Mouse (Mus musculus) CH12.LX (cell line): ENCODE measurements at regions not wholly inside any gene's neighbourhood (a gene's known extent, or its start where the extent isn't known, plus 50 kb on each side); places are given as distances from the start of the nearest gene placed in this dataset.

Experiments
- DNase-seq: peaks from one replicate; pipeline ENCODE4 v3.0.0-alpha.2; 2013; ENCODE audit errors: extremely low read depth
- H3K27ac ChIP-seq: 2 replicates; pipeline ENCODE4 v1.5.1; 2012; ENCODE audit warnings: low read depth, mild to moderate bottlenecking, control low read depth, moderate library complexity; ENCODE audit not compliant: insufficient read depth
- H3K27me3 ChIP-seq: replicated peaks from 2 replicates; pipeline ENCODE3; 2012; ENCODE audit warnings: inconsistent platforms
- H3K36me3 ChIP-seq, 2 experiments: replicated peaks in 1 of 2; 2 replicates each; pipeline versions ENCODE3 to v1.6.1; 2012; ENCODE audit warnings: inconsistent platforms in 1 of 2, low read length in 1 of 2, mild to moderate bottlenecking in 1 of 2, mixed read lengths in 1 of 2, moderate library complexity in 1 of 2; ENCODE audit not compliant: control insufficient read depth in 1 of 2, insufficient read depth in 1 of 2
- H3K4me1 ChIP-seq, 2 experiments: 2 replicates each; pipeline ENCODE4 v1.6.1; 2012; ENCODE audit warnings: inconsistent platforms in 1 of 2, moderate library complexity in 1 of 2; ENCODE audit not compliant: insufficient read depth in 2 of 2, control insufficient read depth in 1 of 2
- H3K4me2 ChIP-seq: 2 replicates; pipeline ENCODE4 v1.6.1; 2012; ENCODE audit warnings: low read depth, mild to moderate bottlenecking, control low read depth; ENCODE audit not compliant: poor library complexity, insufficient read depth, severe bottlenecking
- H3K4me3 ChIP-seq, 3 experiments: fragments of 150-350 bp in 1 of 3; sonication (generic) in 1 of 3; replicated peaks in 1 of 3; 2 replicates each; pipeline versions ENCODE3 to v1.5.1; 2011 to 2012; ENCODE audit warnings: low read depth in 2 of 3, low read length in 2 of 3, mild to moderate bottlenecking in 2 of 3, moderate library complexity in 2 of 3, control low read depth in 1 of 3, improper control_type of control experiment in 1 of 3, inconsistent platforms in 1 of 3, mixed read lengths in 1 of 3; ENCODE audit not compliant: poor library complexity in 1 of 3
- H3K79me2 ChIP-seq: replicated peaks from 2 replicates; pipeline ENCODE4 v1.6.1; 2012; ENCODE audit warnings: mild to moderate bottlenecking, moderate library complexity; ENCODE audit not compliant: control insufficient read depth, poor library complexity, insufficient read depth, severe bottlenecking; ENCODE audit errors: extremely low read depth
- H3K9ac ChIP-seq: 2 replicates; pipeline ENCODE4 v1.6.1; 2012; ENCODE audit warnings: low read depth, mild to moderate bottlenecking, control low read depth, moderate library complexity; ENCODE audit not compliant: insufficient read depth
- H3K9me3 ChIP-seq: replicated peaks from 2 replicates; pipeline ENCODE3; 2012; ENCODE audit warnings: low read length, inconsistent platforms, mixed read lengths
- E2F4 ChIP-seq: IDR thresholded peaks from 2 replicates; pipeline ENCODE4 v1.6.1; 2011; ENCODE audit warnings: low read depth, low read length, improper control_type of control experiment; ENCODE audit not compliant: insufficient replicate concordance
- ETS1 ChIP-seq: conservative IDR thresholded peaks from 2 replicates; pipeline ENCODE4 v1.6.1; 2012; ENCODE audit warnings: low read depth, mild to moderate bottlenecking, inconsistent platforms, low read length, improper control_type of control experiment, moderate library complexity
- GABPA ChIP-seq: IDR thresholded peaks from 2 replicates; pipeline ENCODE4 v1.6.1; 2012; ENCODE audit warnings: low read depth, low read length, improper control_type of control experiment, inconsistent platforms; ENCODE audit not compliant: insufficient replicate concordance
- HCFC1 ChIP-seq: IDR thresholded peaks from 2 replicates; pipeline ENCODE4 v1.6.1; 2012; ENCODE audit warnings: low read depth, mild to moderate bottlenecking, inconsistent platforms, low read length, improper control_type of control experiment
- JUN ChIP-seq: IDR thresholded peaks from 2 replicates; pipeline ENCODE4 v1.6.1; 2011; ENCODE audit warnings: low read depth, mild to moderate bottlenecking, low read length, improper control_type of control experiment, moderate library complexity; ENCODE audit not compliant: insufficient read depth
- KAT2A ChIP-seq: IDR thresholded peaks from 2 replicates; pipeline ENCODE4 v1.6.1; 2012; ENCODE audit warnings: low read length, improper control_type of control experiment, inconsistent platforms; ENCODE audit not compliant: insufficient replicate concordance
- MAFK ChIP-seq: IDR thresholded peaks from 2 replicates; pipeline ENCODE4 v1.6.1; 2011; ENCODE audit warnings: low read length, improper control_type of control experiment; ENCODE audit not compliant: insufficient replicate concordance
- MXI1 ChIP-seq: IDR thresholded peaks from 2 replicates; pipeline ENCODE4 v1.6.1; 2011; ENCODE audit warnings: mild to moderate bottlenecking, low read depth, low read length, improper control_type of control experiment
- NRF1 ChIP-seq: IDR thresholded peaks from 2 replicates; pipeline ENCODE4 v1.6.1; 2014; ENCODE audit warnings: low read depth, mild to moderate bottlenecking, inconsistent platforms, low read length, improper control_type of control experiment, moderate library complexity
- PAX5 ChIP-seq: IDR thresholded peaks from 2 replicates; pipeline ENCODE4 v1.6.1; 2012; ENCODE audit warnings: low read length, inconsistent platforms, mixed read lengths
- POLR2AphosphoS2 ChIP-seq: IDR thresholded peaks from 2 replicates; pipeline ENCODE4 v1.6.1; 2011; ENCODE audit warnings: low read depth, low read length, improper control_type of control experiment
- RAD21 ChIP-seq: IDR thresholded peaks from 2 replicates; pipeline ENCODE4 v1.6.1; 2011; ENCODE audit warnings: low read depth, mild to moderate bottlenecking, low read length, improper control_type of control experiment, moderate library complexity
- RCOR1 ChIP-seq: conservative IDR thresholded peaks from 2 replicates; pipeline ENCODE4 v1.6.1; 2012; ENCODE audit warnings: low read depth, mild to moderate bottlenecking, inconsistent platforms, low read length, improper control_type of control experiment
- SIN3A ChIP-seq: IDR thresholded peaks from 2 replicates; pipeline ENCODE4 v1.6.1; 2012; ENCODE audit warnings: low read length, improper control_type of control experiment, inconsistent platforms
- UBTF ChIP-seq: IDR thresholded peaks from 2 replicates; pipeline ENCODE4 v1.6.1; 2012; ENCODE audit warnings: low read depth, mild to moderate bottlenecking, inconsistent platforms, low read length, improper control_type of control experiment, moderate library complexity
- USF1 ChIP-seq: IDR thresholded peaks from 2 replicates; pipeline ENCODE4 v1.6.1; 2014; ENCODE audit warnings: low read depth, mild to moderate bottlenecking, inconsistent platforms, low read length, improper control_type of control experiment
- USF2 ChIP-seq: conservative IDR thresholded peaks from 2 replicates; pipeline ENCODE4 v1.6.1; 2011; ENCODE audit warnings: low read depth, low read length, improper control_type of control experiment
- ZC3H11A ChIP-seq: IDR thresholded peaks from 2 replicates; pipeline ENCODE4 v1.6.1; 2012; ENCODE audit warnings: low read depth, mild to moderate bottlenecking, inconsistent platforms, low read length, improper control_type of control experiment
- ZKSCAN1 ChIP-seq: IDR thresholded peaks from 2 replicates; pipeline ENCODE4 v1.6.1; 2012; ENCODE audit warnings: low read depth, inconsistent platforms, low read length, improper control_type of control experiment, borderline replicate concordance
- ZMIZ1 ChIP-seq: IDR thresholded peaks from 2 replicates; pipeline ENCODE4 v1.6.1; 2012; ENCODE audit warnings: low read depth, mild to moderate bottlenecking, inconsistent platforms, low read length, improper control_type of control experiment
- ZNF384 ChIP-seq: IDR thresholded peaks from 2 replicates; pipeline ENCODE4 v1.6.1; 2012; ENCODE audit warnings: low read depth, low read length, improper control_type of control experiment, inconsistent platforms
- dilution Hi-C: fragments of 300-500 bp; cut with MboI; formaldehyde crosslinking; loops from 2 replicates; pipeline ENCODE4 v1.14.3; 2020; ENCODE audit warnings: low sequenced_read_pairs; ENCODE audit not compliant: extremely low pct_unique_long_range_greater_than_20kb, extremely low pct_ligation_motif_present
- in situ Hi-C: fragments of 300-500 bp; cut with MboI; formaldehyde crosslinking; loops from 3 replicates; pipeline ENCODE4 v1.14.3; 2019; ENCODE audit warnings: low sequenced_read_pairs, low pct_ligation_motif_present, low pct_unique_long_range_greater_than_20kb, mixed read lengths

- Histone ChIP-seq H3K9me3 (peaks cover 26% of the 10 kb centered on the region), H3K4me1 (no peaks in the 10 kb centered on the region), H3K27ac (no peak overlapping the region), H3K79me2 (no peaks in the 10 kb centered on the region), H3K27me3 (no peaks in the 10 kb centered on the region), H3K4me3 (no peak overlapping the region), H3K36me3 (no peaks in the 10 kb centered on the region), H3K4me2 (no peak overlapping the region), H3K9ac (no peak overlapping the region)
- TF ChIP-seq PAX5 (no peak), ZKSCAN1 (no peak), ZNF384 (no peak), UBTF (no peak), ZC3H11A (no peak), USF1 (no peak), POLR2AphosphoS2 (no peak), JUN (no peak), RAD21 (no peak), MXI1 (no peak), ZMIZ1 (no peak), ETS1 (no peak), RCOR1 (no peak), SIN3A (no peak), GABPA (no peak), HCFC1 (no peak), MAFK (no peak), USF2 (no peak)
- DNase-seq, result no peak
- in situ Hi-C loops, result no loop called here
- dilution Hi-C loops, result no loop called here
Observed at GRCm38 (mm10) chr17:66267831-66268230, 144.5 kb downstream of the Ddx11 start.

- Histone ChIP-seq H3K9me3 (peaks cover 25% of the 10 kb centered on the region), H3K9ac (no peak overlapping the region), H3K36me3 (no peaks in the 10 kb centered on the region), H3K4me1 (no peaks in the 10 kb centered on the region), H3K4me2 (no peak overlapping the region), H3K79me2 (no peaks in the 10 kb centered on the region), H3K27me3 (no peaks in the 10 kb centered on the region), H3K27ac (no peak overlapping the region), H3K4me3 (no peak overlapping the region)
- dilution Hi-C loops (no loop called here), in situ Hi-C loops (no loop called here)
- TF ChIP-seq NRF1, result no peak
- no peak for TF ChIP-seq E2F4
- TF ChIP-seq RCOR1, result no peak
- TF ChIP-seq GABPA, result no peak
- TF ChIP-seq KAT2A, result no peak
- TF ChIP-seq USF1, result no peak
- TF ChIP-seq HCFC1, result no peak
- no peak for TF ChIP-seq RAD21
- TF ChIP-seq ZNF384, result no peak
- no peak for TF ChIP-seq SIN3A
- no peak for DNase-seq
Observed at GRCm38 (mm10) chr17:66269567-66269966, 146.2 kb downstream of the Ddx11 start.
